Mouse (Mus musculus) CH12.LX (cell line): ENCODE results near the gene Rfc5. TPM values are rescaled to one million over a fixed set of nuclear protein-coding genes. Genes with fewer than 3 reads are reported as not detected.
"Not testable (repeated sequence)": the region's sequence is repeated elsewhere in the genome, so short reads cannot be mapped to it uniquely, and the experiment has no call there.

Experiments
- DNase-seq: peaks from one replicate; pipeline ENCODE4 v3.0.0-alpha.2; 2013; ENCODE audit errors: extremely low read depth
- H3K27ac ChIP-seq: 2 replicates; pipeline ENCODE4 v1.5.1; 2012; ENCODE audit warnings: low read depth, mild to moderate bottlenecking, control low read depth, moderate library complexity; ENCODE audit not compliant: insufficient read depth
- H3K27me3 ChIP-seq: replicated peaks from 2 replicates; pipeline ENCODE3; 2012; ENCODE audit warnings: inconsistent platforms
- H3K36me3 ChIP-seq, 2 experiments: replicated peaks in 1 of 2; 2 replicates each; pipeline versions ENCODE3 to v1.6.1; 2012; ENCODE audit warnings: inconsistent platforms in 1 of 2, low read length in 1 of 2, mild to moderate bottlenecking in 1 of 2, mixed read lengths in 1 of 2, moderate library complexity in 1 of 2; ENCODE audit not compliant: control insufficient read depth in 1 of 2, insufficient read depth in 1 of 2
- H3K4me1 ChIP-seq, 2 experiments: 2 replicates each; pipeline ENCODE4 v1.6.1; 2012; ENCODE audit warnings: inconsistent platforms in 1 of 2, moderate library complexity in 1 of 2; ENCODE audit not compliant: insufficient read depth in 2 of 2, control insufficient read depth in 1 of 2
- H3K4me2 ChIP-seq: 2 replicates; pipeline ENCODE4 v1.6.1; 2012; ENCODE audit warnings: low read depth, mild to moderate bottlenecking, control low read depth; ENCODE audit not compliant: poor library complexity, insufficient read depth, severe bottlenecking
- H3K4me3 ChIP-seq, 3 experiments: fragments of 150-350 bp in 1 of 3; sonication (generic) in 1 of 3; replicated peaks in 1 of 3; 2 replicates each; pipeline versions ENCODE3 to v1.5.1; 2011 to 2012; ENCODE audit warnings: low read depth in 2 of 3, low read length in 2 of 3, mild to moderate bottlenecking in 2 of 3, moderate library complexity in 2 of 3, control low read depth in 1 of 3, improper control_type of control experiment in 1 of 3, inconsistent platforms in 1 of 3, mixed read lengths in 1 of 3; ENCODE audit not compliant: poor library complexity in 1 of 3
- H3K79me2 ChIP-seq: replicated peaks from 2 replicates; pipeline ENCODE4 v1.6.1; 2012; ENCODE audit warnings: mild to moderate bottlenecking, moderate library complexity; ENCODE audit not compliant: control insufficient read depth, poor library complexity, insufficient read depth, severe bottlenecking; ENCODE audit errors: extremely low read depth
- H3K9ac ChIP-seq: 2 replicates; pipeline ENCODE4 v1.6.1; 2012; ENCODE audit warnings: low read depth, mild to moderate bottlenecking, control low read depth, moderate library complexity; ENCODE audit not compliant: insufficient read depth
- H3K9me3 ChIP-seq: replicated peaks from 2 replicates; pipeline ENCODE3; 2012; ENCODE audit warnings: low read length, inconsistent platforms, mixed read lengths
- CHD1 ChIP-seq: IDR thresholded peaks from 2 replicates; pipeline ENCODE4 v1.6.1; 2012; ENCODE audit warnings: low read depth, low read length, improper control_type of control experiment, inconsistent platforms
- CHD2 ChIP-seq: IDR thresholded peaks from 2 replicates; pipeline ENCODE4 v1.6.1; 2011; ENCODE audit warnings: low read length, improper control_type of control experiment
- EP300 ChIP-seq: IDR thresholded peaks from 2 replicates; pipeline ENCODE4 v1.6.1; 2011; ENCODE audit warnings: low read length, improper control_type of control experiment
- ETS1 ChIP-seq: conservative IDR thresholded peaks from 2 replicates; pipeline ENCODE4 v1.6.1; 2012; ENCODE audit warnings: low read depth, mild to moderate bottlenecking, inconsistent platforms, low read length, improper control_type of control experiment, moderate library complexity
- HCFC1 ChIP-seq: IDR thresholded peaks from 2 replicates; pipeline ENCODE4 v1.6.1; 2012; ENCODE audit warnings: low read depth, mild to moderate bottlenecking, inconsistent platforms, low read length, improper control_type of control experiment
- JUN ChIP-seq: IDR thresholded peaks from 2 replicates; pipeline ENCODE4 v1.6.1; 2011; ENCODE audit warnings: low read depth, mild to moderate bottlenecking, low read length, improper control_type of control experiment, moderate library complexity; ENCODE audit not compliant: insufficient read depth
- MAFK ChIP-seq: IDR thresholded peaks from 2 replicates; pipeline ENCODE4 v1.6.1; 2011; ENCODE audit warnings: low read length, improper control_type of control experiment; ENCODE audit not compliant: insufficient replicate concordance
- MAX ChIP-seq: IDR thresholded peaks from 2 replicates; pipeline ENCODE4 v1.6.1; 2011; ENCODE audit warnings: low read length, improper control_type of control experiment
- MEF2A ChIP-seq: IDR thresholded peaks from 2 replicates; pipeline ENCODE4 v1.6.1; 2014; ENCODE audit warnings: low read depth, mild to moderate bottlenecking, inconsistent platforms, low read length, improper control_type of control experiment, borderline replicate concordance
- NELFE ChIP-seq: IDR thresholded peaks from 2 replicates; pipeline ENCODE4 v1.6.1; 2011; ENCODE audit warnings: low read depth, low read length, improper control_type of control experiment
- POLR2A ChIP-seq: IDR thresholded peaks from 2 replicates; pipeline ENCODE4 v1.6.1; 2011; ENCODE audit warnings: low read depth, mild to moderate bottlenecking, improper control_type of control experiment, low read length
- POLR2AphosphoS2 ChIP-seq: IDR thresholded peaks from 2 replicates; pipeline ENCODE4 v1.6.1; 2011; ENCODE audit warnings: low read depth, low read length, improper control_type of control experiment
- RAD21 ChIP-seq: IDR thresholded peaks from 2 replicates; pipeline ENCODE4 v1.6.1; 2011; ENCODE audit warnings: low read depth, mild to moderate bottlenecking, low read length, improper control_type of control experiment, moderate library complexity
- RCOR1 ChIP-seq: conservative IDR thresholded peaks from 2 replicates; pipeline ENCODE4 v1.6.1; 2012; ENCODE audit warnings: low read depth, mild to moderate bottlenecking, inconsistent platforms, low read length, improper control_type of control experiment
- SIN3A ChIP-seq: IDR thresholded peaks from 2 replicates; pipeline ENCODE4 v1.6.1; 2012; ENCODE audit warnings: low read length, improper control_type of control experiment, inconsistent platforms
- SMC3 ChIP-seq: IDR thresholded peaks from 2 replicates; pipeline ENCODE4 v1.6.1; 2011; ENCODE audit warnings: low read depth, low read length, improper control_type of control experiment
- TCF12 ChIP-seq: IDR thresholded peaks from 2 replicates; pipeline ENCODE4 v1.6.1; 2014; ENCODE audit warnings: low read depth, mild to moderate bottlenecking, inconsistent platforms, low read length, improper control_type of control experiment
- ZMIZ1 ChIP-seq: IDR thresholded peaks from 2 replicates; pipeline ENCODE4 v1.6.1; 2012; ENCODE audit warnings: low read depth, mild to moderate bottlenecking, inconsistent platforms, low read length, improper control_type of control experiment
- dilution Hi-C: fragments of 300-500 bp; cut with MboI; formaldehyde crosslinking; loops from 2 replicates; pipeline ENCODE4 v1.14.3; 2020; ENCODE audit warnings: low sequenced_read_pairs; ENCODE audit not compliant: extremely low pct_unique_long_range_greater_than_20kb, extremely low pct_ligation_motif_present
- in situ Hi-C: fragments of 300-500 bp; cut with MboI; formaldehyde crosslinking; loops from 3 replicates; pipeline ENCODE4 v1.14.3; 2019; ENCODE audit warnings: low sequenced_read_pairs, low pct_ligation_motif_present, low pct_unique_long_range_greater_than_20kb, mixed read lengths
- polyA plus RNA-seq: library from polyadenylated mRNA; unstranded; fragments of >175 nt; gene quantifications from 2 replicates; pipeline ENCODE4 v1.2.1, GENCODE M21; 2012; ENCODE audit warnings: low read depth; ENCODE audit not compliant: insufficient read length
- total RNA-seq, 2 experiments: library from RNA; depleted of rRNA; stranded (reverse); fragments of 300-350 nt in 1 of 2; fragments of >200 nt in 1 of 2; gene quantifications; 2 replicates each; pipeline ENCODE4 v1.2.3; 2012 to 2014

Rfc5 gene
- total and polyA plus RNA-seq, 3 experiments: 137 to 221 (median 186) TPM

DNA sequence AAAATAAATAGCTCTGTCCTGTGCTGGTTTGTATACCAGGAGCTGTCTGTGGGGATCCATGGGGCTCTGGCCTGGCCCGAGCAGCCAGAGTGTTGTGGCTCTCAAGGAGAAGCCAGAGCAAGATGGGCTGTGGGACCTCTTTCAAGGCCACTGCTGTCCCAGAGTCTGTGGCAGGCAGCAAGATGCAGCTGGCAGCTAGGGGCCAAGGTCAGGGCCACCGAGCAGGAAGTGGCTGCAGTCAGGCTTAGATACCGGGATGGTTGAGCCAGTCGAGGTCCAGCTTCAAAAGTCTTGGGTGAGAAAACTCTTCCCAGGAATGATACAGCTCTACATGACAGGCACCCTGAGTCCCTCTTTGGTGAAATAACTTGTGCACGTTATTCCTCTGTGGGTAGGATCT lies 41.8 kb downstream of the Rfc5 start:
- no peaks in the 10 kb centered on the region for H3K79me2 ChIP-seq
- H3K9ac ChIP-seq: no peak overlapping the region
- no peaks in the 10 kb centered on the region for H3K9me3 ChIP-seq
- peaks cover 2 to 5% of the 10 kb centered on the region in 2 experiments for H3K36me3 ChIP-seq
- peaks cover 0 to 18% of the 10 kb centered on the region in 2 experiments; a peak in 3 of 4 replicates for H3K4me1 ChIP-seq
- H3K27ac ChIP-seq: no peak overlapping the region
- no peak overlapping the region for H3K4me2 ChIP-seq
- no peak overlapping the region for H3K4me3 ChIP-seq
- in situ Hi-C loops: no loop called here
- dilution Hi-C loops: no loop called here
- H3K27me3 ChIP-seq: no peaks in the 10 kb centered on the region
- no peak for DNase-seq
- TF ChIP-seq RCOR1 (no peak), CHD1 (no peak), CHD2 (no peak), ZMIZ1 (no peak), TCF12 (no peak), POLR2A (no peak), MEF2A (no peak), SIN3A (no peak), JUN (no peak)

GRCm38 (mm10) chr5:117346281-117346680 lies 42.6 kb downstream of the Rfc5 start:
- TF ChIP-seq SMC3 (no peak), ETS1 (no peak), POLR2AphosphoS2 (no peak), EP300 (no peak)
- Histone ChIP-seq H3K27me3 (no peaks in the 10 kb centered on the region), H3K36me3 (peaks cover 2 to 5% of the 10 kb centered on the region in 2 experiments), H3K4me1 (peaks cover 0 to 18% of the 10 kb centered on the region in 2 experiments; a peak in 3 of 4 replicates), H3K79me2 (no peaks in the 10 kb centered on the region), H3K27ac (no peak overlapping the region), H3K9me3 (no peaks in the 10 kb centered on the region), H3K9ac (no peak overlapping the region), H3K4me3 (no peak overlapping the region), H3K4me2 (no peak overlapping the region)
- no peak for DNase-seq
- in situ Hi-C loops: no loop called here
- dilution Hi-C loops: no loop called here

DNA sequence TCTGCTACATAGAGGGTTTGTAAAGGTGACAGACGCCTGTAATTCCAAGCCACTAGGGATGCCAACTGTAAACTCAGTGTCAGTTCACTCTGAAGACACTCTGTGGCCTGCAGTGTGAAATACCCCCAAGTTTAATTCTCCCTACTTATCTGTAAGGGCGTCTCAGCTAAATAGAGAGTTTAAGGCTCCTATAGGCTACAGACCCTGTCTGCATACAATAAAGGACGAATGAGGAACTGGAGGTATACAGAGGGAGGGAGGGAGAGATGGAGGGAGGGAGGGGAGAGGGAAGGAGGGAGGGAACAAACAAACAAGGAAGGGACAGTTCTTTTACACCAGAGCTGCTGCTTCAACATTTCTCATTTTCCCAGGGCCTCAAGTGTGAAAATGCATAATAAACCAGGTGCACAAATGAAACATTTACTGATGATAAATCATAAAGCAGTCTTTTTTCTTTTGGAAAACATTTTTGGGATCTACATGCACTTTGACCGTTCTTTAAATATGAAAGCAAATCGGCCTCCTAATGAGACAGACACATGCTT lies 43.3 kb downstream of the Rfc5 start:
- Histone ChIP-seq H3K4me3 (no peak overlapping the region), H3K4me2 (no peak overlapping the region), H3K9me3 (no peaks in the 10 kb centered on the region), H3K27me3 (no peaks in the 10 kb centered on the region), H3K79me2 (no peaks in the 10 kb centered on the region), H3K27ac (no peak overlapping the region), H3K4me1 (peaks cover 0 to 18% of the 10 kb centered on the region in 2 experiments; a peak in 3 of 4 replicates), H3K36me3 (peaks cover 2 to 6% of the 10 kb centered on the region in 2 experiments), H3K9ac (no peak overlapping the region)
- in situ Hi-C loops: no loop called here
- no peak for DNase-seq
- dilution Hi-C loops: no loop called here
- no peak for TF ChIP-seq HCFC1
- TF ChIP-seq SIN3A: no peak
- no peak for TF ChIP-seq NELFE
- TF ChIP-seq MEF2A: no peak
- TF ChIP-seq MAFK: no peak
- no peak for TF ChIP-seq JUN
- TF ChIP-seq RAD21: no peak
- no peak for TF ChIP-seq MAX
- no peak for TF ChIP-seq ETS1
- no peak for TF ChIP-seq SMC3

DNA sequence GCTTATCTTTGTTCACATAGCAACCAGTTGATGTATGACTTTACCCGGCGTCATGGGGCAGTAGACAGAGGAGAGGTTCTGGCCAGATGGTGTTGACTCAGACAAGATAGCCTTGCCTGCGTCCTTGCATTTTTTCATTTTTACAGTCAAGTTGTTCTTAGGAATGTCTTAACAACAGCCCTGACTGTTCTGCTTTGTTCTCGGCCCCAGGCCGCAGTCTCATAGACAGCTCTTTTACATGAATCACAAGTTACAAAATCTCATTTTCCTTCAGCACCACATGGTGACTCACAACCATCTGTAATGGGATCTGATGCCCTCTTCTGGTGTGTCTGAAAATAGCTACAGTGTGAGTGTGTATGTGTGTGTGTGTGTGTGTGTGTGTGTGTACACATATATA lies 44.4 kb downstream of the Rfc5 start:
- in situ Hi-C loops, H3K4me2 ChIP-seq, H3K79me2 ChIP-seq: not testable (repeated sequence)

More for the DNA sequence above, 44.4 kb downstream of the Rfc5 start:
- dilution Hi-C loops, H3K27me3 ChIP-seq, H3K27ac ChIP-seq, H3K9ac ChIP-seq, H3K4me3 ChIP-seq, H3K9me3 ChIP-seq, DNase-seq: not testable (repeated sequence)
- Histone ChIP-seq H3K4me1 (peaks cover 0 to 18% of the 10 kb centered on the region in 2 experiments; a peak in 3 of 4 replicates), H3K36me3 (peaks cover 2 to 13% of the 10 kb centered on the region in 2 experiments)
